Mouse (Mus musculus): ENCODE measurements around the gene Adamts2.

DNA sequence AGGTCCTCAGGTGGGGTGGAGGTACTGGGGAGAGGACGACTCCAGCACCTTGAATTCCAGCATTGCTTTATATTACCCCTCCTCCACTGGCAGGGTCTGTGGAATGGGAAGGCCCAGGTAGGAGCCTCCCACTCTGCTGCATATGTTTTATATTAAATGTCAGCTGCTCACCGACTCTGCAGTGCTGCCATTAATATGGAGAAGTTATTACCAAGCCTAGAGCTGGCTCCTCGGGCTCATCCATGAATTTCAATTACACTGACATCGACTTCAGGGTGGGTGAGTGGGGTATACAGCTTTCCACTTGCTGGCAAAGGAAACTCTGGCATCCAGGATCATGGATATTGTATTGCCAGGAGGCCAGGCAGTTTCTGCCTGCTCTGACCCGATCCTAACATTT is 9.3 kb downstream of the Adamts2 start:
- TF ChIP-seq CTCF (IDR thresholded peaks at IDR 0.05; ENCODE audit: low read depth, low read length) (no peak), POLR2A (IDR thresholded peaks at IDR 0.05; ENCODE audit: borderline replicate concordance, low read depth, low read length) (no peak)

Data from bone marrow macrophage, adult 2 months (primary cell).